Mouse (Mus musculus) midbrain, embryonic 14.5 days (tissue): ENCODE measurements around the gene Vps16. TPM values are rescaled to one million over a fixed set of nuclear protein-coding genes. Genes with fewer than 3 reads are reported as not detected.
A peak's percentile ranks its signal among the peaks of the same experiment; 100 is the strongest.

Experiments
- ATAC-seq: fragments of 200-750 bp; cut with Nextera tagmentation; 2 replicates; pipeline ENCODE4 v1.8.0; 2017; ENCODE audit warnings: moderate number of reproducible peaks, moderate library complexity; ENCODE audit not compliant: low FRiP score, low TSS enrichment
- DNase-seq: peaks from one replicate; pipeline ENCODE4 v3.0.0-alpha.2; 2015
- H3K27ac ChIP-seq: fragments of 300-500 bp; sonication (generic); replicated peaks from 2 replicates; pipeline ENCODE4 v1.5.1; 2014; ENCODE audit warnings: mild to moderate bottlenecking, low read depth, low read length, moderate library complexity
- H3K27me3 ChIP-seq: fragments of 300-500 bp; sonication (generic); 2 replicates; pipeline ENCODE4 v1.6.1; 2014; ENCODE audit warnings: low read length, control low read depth, mixed read lengths; ENCODE audit not compliant: control insufficient read depth, insufficient read depth
- H3K36me3 ChIP-seq: fragments of 300-500 bp; sonication (generic); 2 replicates; pipeline ENCODE4 v1.6.1; 2014; ENCODE audit warnings: low read length, control low read depth; ENCODE audit not compliant: control insufficient read depth, insufficient read depth
- H3K4me1 ChIP-seq: fragments of 300-500 bp; sonication (generic); 2 replicates; pipeline ENCODE4 v1.6.1; 2014; ENCODE audit warnings: mild to moderate bottlenecking, antibody characterized with exemption, low read length, control low read depth; ENCODE audit not compliant: control insufficient read depth, insufficient read depth
- H3K4me2 ChIP-seq: fragments of 300-500 bp; sonication (generic); 2 replicates; pipeline ENCODE4 v1.6.1; 2014; ENCODE audit warnings: mild to moderate bottlenecking, low read length, moderate library complexity
- H3K4me3 ChIP-seq: fragments of 300-500 bp; sonication (generic); replicated peaks from 2 replicates; pipeline ENCODE4 v1.5.1; 2014; ENCODE audit warnings: low read depth, low read length
- H3K9ac ChIP-seq: fragments of 300-500 bp; sonication (generic); replicated peaks from 2 replicates; pipeline ENCODE4 v1.6.1; 2014; ENCODE audit warnings: mild to moderate bottlenecking, low read length, moderate library complexity
- H3K9me3 ChIP-seq: fragments of 300-500 bp; sonication (generic); 2 replicates; pipeline ENCODE4 v1.6.1; 2016; ENCODE audit warnings: low read length, control low read depth, mixed read lengths; ENCODE audit not compliant: control insufficient read depth
- WGBS: fragments of 180-500 bp; shearing (Covaris S2); extraction: QIAGEN DNeasy Blood & Tissue Kit; methylation state at CpG from one replicate; pipeline ENCODE4 v1.1.7; 2014; 5-methylcytosine and 5-hydroxymethylcytosine counted together
- polyA plus RNA-seq: library from polyadenylated mRNA; unstranded; fragments of >200 nt; fragmentation: Nextera tagmentation; extraction: Ambion mirVana; gene quantifications from 2 replicates; pipeline ENCODE4 v1.2.1, GENCODE M21; 2014

Gene Vps16
- polyA plus RNA-seq, 1 experiment from 2014 or later, result 88.6 TPM

DNA sequence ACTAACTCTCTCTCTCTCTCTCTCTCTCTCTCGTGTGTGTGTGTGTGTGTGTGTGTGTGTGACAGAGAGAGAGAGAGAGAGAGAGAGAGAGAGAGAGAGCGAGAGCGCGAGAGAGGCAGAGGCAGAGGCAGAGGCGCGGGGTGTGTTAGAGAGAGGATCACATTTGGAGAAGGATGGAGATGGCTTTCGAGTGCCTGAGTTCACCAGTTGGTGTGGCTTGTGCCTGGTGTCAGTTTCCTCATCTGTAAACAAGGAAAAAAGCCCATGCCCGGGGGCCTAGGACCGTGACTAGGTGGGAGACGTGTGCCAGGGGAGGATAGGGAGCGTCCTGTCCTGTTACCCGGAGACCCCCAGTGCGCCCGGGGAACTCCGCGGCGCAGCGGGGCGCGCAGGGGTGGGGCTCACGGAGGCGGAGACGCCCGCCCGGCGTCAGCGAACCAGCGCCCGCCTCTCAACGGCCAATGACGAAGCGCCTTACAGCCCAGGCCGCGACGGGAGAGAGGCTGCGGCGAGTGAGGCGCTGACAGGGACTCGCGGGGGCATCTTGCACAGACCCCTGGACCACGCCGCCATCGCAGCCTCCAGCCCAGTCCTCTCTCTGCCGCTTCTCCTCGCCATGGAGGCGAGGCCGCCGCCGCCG lies 25.8 kb downstream of the Vps16 start, which contains the start of gene Ptpra:
TSS of gene Ptpra (plus strand) at position 485 of the 640 bp plus-strand sequence.
- whole genome bisulfite sequencing, result under 1% methylated on average over 43 of the region's 50 CpGs
- H3K4me3 ChIP-seq, result peak within 1 kb of the TSS; percentile 89
- peaks cover 19% of the 10 kb centered on the region for H3K4me1 ChIP-seq
- no peaks in the 10 kb centered on the region for H3K9me3 ChIP-seq
- ATAC-seq (peak; percentile 96), DNase-seq (peak; percentile 95)
- H3K27ac ChIP-seq, result peak within 1 kb of the TSS; percentile 85
- H3K36me3 ChIP-seq, result 0 out of 2 replicates have a peak, but pooled peaks cover 10% of the 10 kb centered on the region
- peak within 1 kb of the TSS; percentile 89 for H3K9ac ChIP-seq
- peak within 1 kb of the TSS; percentile 75 for H3K4me2 ChIP-seq
- 0 out of 2 replicates have a peak, but pooled peaks cover 5% of the 10 kb centered on the region for H3K27me3 ChIP-seq

GRCm38 (mm10) chr2:130450434-130450796 lies 26.3 kb downstream of the Vps16 start:
- Histone ChIP-seq H3K9ac (peak overlapping the region; percentile 89), H3K27me3 (0 out of 2 replicates have a peak, but pooled peaks cover 5% of the 10 kb centered on the region), H3K4me1 (peaks cover 19% of the 10 kb centered on the region), H3K27ac (peak overlapping the region; percentile 85), H3K4me3 (peak overlapping the region; percentile 89), H3K4me2 (peak overlapping the region; percentile 75), H3K9me3 (no peaks in the 10 kb centered on the region), H3K36me3 (0 out of 2 replicates have a peak, but pooled peaks cover 6% of the 10 kb centered on the region)
- peak; percentile 81 for DNase-seq
- ATAC-seq, result peak; percentile 83
- WGBS, result under 1% methylated on average over 46 of the region's 47 CpGs

- DNase-seq (peak; percentile 8), ATAC-seq (no peak)
- H3K4me1 ChIP-seq, result peaks cover 19% of the 10 kb centered on the region
- H3K4me2 ChIP-seq, result peak overlapping the region; percentile 75
- H3K9ac ChIP-seq, result peak overlapping the region; percentile 89
- no peak overlapping the region for H3K27ac ChIP-seq
- H3K9me3 ChIP-seq, result no peaks in the 10 kb centered on the region
- H3K4me3 ChIP-seq, result peak overlapping the region; percentile 89
- no peaks in the 10 kb centered on the region for H3K36me3 ChIP-seq
- WGBS, result 73% methylated on average over 14 of the region's 14 CpGs
- 0 out of 2 replicates have a peak, but pooled peaks cover 5% of the 10 kb centered on the region for H3K27me3 ChIP-seq
These were observed 27.1 kb downstream of the Vps16 start for GRCm38 (mm10) chr2:130451086-130451726.

- H3K9ac ChIP-seq, result peak overlapping the region; percentile 34; the same call in 1 of the 2 replicates
- DNase-seq (no peak), ATAC-seq (no peak)
- H3K36me3 ChIP-seq, result no peaks in the 10 kb centered on the region
- H3K4me1 ChIP-seq, result peaks cover 19% of the 10 kb centered on the region
- H3K4me3 ChIP-seq, result peak overlapping the region; percentile 89; the same call in 1 of the 2 replicates
- H3K27me3 ChIP-seq, result 0 out of 2 replicates have a peak, but pooled peaks cover 5% of the 10 kb centered on the region
- H3K27ac ChIP-seq, result no peak overlapping the region
- H3K9me3 ChIP-seq, result no peaks in the 10 kb centered on the region
- H3K4me2 ChIP-seq, result peak overlapping the region; percentile 75
- WGBS, result 77% methylated on average over 3 of the region's 3 CpGs
These were observed 27.6 kb downstream of the Vps16 start for GRCm38 (mm10) chr2:130451727-130452090.

DNA sequence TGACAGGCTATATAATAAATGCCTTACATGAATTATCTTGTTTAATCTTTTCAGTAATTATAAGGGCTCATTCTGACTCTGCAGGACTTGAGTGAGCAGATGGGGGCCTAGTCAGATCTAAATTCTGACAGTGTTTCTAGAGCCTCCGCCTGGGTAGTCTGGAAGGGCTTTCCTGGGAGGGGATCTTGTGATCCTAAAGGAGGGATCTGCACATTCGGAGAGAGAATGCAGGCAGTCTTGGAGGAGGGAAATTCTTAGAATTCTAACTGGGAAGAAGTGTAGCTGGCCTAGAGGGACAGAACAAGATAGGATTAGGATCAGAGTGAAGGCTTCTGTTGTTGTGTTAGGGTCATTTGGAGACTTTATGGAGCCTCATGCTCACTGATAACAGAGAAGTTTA lies 28.1 kb downstream of the Vps16 start:
- ATAC-seq (no peak), DNase-seq (no peak)
- H3K9ac ChIP-seq, result no peak overlapping the region; the same call in 1 of the 2 replicates
- 0 out of 2 replicates have a peak, but pooled peaks cover 5% of the 10 kb centered on the region for H3K27me3 ChIP-seq
- H3K4me2 ChIP-seq, result peak overlapping the region; percentile 75
- no peaks in the 10 kb centered on the region for H3K9me3 ChIP-seq
- no peaks in the 10 kb centered on the region for H3K36me3 ChIP-seq
- H3K4me3 ChIP-seq, result no peak overlapping the region
- no peak overlapping the region for H3K27ac ChIP-seq
- peaks cover 19% of the 10 kb centered on the region for H3K4me1 ChIP-seq
- WGBS, result 54% methylated on average over 2 of the region's 2 CpGs

GRCm38 (mm10) chr2:130453421-130453820 lies 29.3 kb downstream of the Vps16 start:
- no peak for DNase-seq
- Histone ChIP-seq H3K27me3 (no peaks in the 10 kb centered on the region), H3K4me3 (no peak overlapping the region), H3K9me3 (no peaks in the 10 kb centered on the region), H3K27ac (no peak overlapping the region), H3K4me2 (no peak overlapping the region), H3K4me1 (peaks cover 19% of the 10 kb centered on the region), H3K9ac (no peak overlapping the region), H3K36me3 (no peaks in the 10 kb centered on the region)
- 75% methylated on average over 6 of the region's 6 CpGs for WGBS
- ATAC-seq, result no peak

- WGBS, result 73% methylated on average over 6 of the region's 6 CpGs
- DNase-seq, result peak; percentile 39
- H3K9me3 ChIP-seq, result no peaks in the 10 kb centered on the region
These were observed 30.7 kb downstream of the Vps16 start for GRCm38 (mm10) chr2:130454748-130455370.

DNA sequence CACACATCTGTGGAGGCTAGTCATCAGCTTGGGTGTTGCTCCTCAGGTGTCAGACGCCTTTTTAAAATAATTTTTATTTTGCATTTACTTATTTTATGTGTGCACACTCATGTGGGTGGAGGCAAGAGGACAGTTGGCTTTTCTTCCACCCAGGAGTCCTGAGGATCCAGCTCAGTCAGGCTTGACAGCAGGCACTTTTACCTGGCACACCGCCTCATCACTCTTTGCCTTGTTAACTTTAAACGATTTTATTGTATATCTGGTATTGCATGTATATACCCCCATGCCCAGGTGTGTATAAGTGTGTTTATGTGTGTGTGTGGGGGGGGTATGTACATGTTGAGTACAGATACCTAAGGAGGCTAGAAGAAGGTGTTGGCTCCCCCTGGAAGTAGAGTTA lies 33.7 kb downstream of the Vps16 start:
- Histone ChIP-seq H3K9ac (no peak overlapping the region), H3K36me3 (no peaks in the 10 kb centered on the region), H3K27me3 (no peaks in the 10 kb centered on the region), H3K27ac (no peak overlapping the region), H3K9me3 (no peaks in the 10 kb centered on the region), H3K4me3 (no peak overlapping the region), H3K4me2 (no peak overlapping the region), H3K4me1 (no peaks in the 10 kb centered on the region)
- 91% methylated on average over 3 of the region's 3 CpGs for WGBS
- DNase-seq (no peak), ATAC-seq (no peak)

More at GRCm38 (mm10) chr2:130454748-130455370, 30.7 kb downstream of the Vps16 start:
- ATAC-seq, result no peak
- no peak overlapping the region for H3K4me3 ChIP-seq
- H3K9ac ChIP-seq, result no peak overlapping the region
- no peak overlapping the region for H3K27ac ChIP-seq
- H3K4me2 ChIP-seq, result no peak overlapping the region
- no peaks in the 10 kb centered on the region for H3K36me3 ChIP-seq
- peaks cover 16% of the 10 kb centered on the region for H3K4me1 ChIP-seq
- no peaks in the 10 kb centered on the region for H3K27me3 ChIP-seq
